Mouse (Mus musculus) olfactory bulb, adult 2 months (tissue): ENCODE data around the gene Spata3.

ENCODE experiments used
- CTCF ChIP-seq: fragments of 200-500 bp; IDR thresholded peaks from 2 replicates; pipeline ENCODE4 v1.5.1; 2012; ENCODE audit warnings: low read depth, mild to moderate bottlenecking, low read length, moderate library complexity; ENCODE audit not compliant: insufficient read depth
- POLR2A ChIP-seq: fragments of 200-500 bp; IDR thresholded peaks from 2 replicates; pipeline ENCODE4 v1.6.1; 2012; ENCODE audit warnings: mild to moderate bottlenecking, low read depth, low read length, moderate library complexity; ENCODE audit not compliant: insufficient read depth

GRCm38 (mm10) chr1:85993541-85993940, 23.1 kb upstream of the Spata3 start:
- no peak for TF ChIP-seq CTCF
- no peak for TF ChIP-seq POLR2A
